Comparison of ENCODE assay signal across 8 mouse cellular contexts in the genomic region with DNA sequence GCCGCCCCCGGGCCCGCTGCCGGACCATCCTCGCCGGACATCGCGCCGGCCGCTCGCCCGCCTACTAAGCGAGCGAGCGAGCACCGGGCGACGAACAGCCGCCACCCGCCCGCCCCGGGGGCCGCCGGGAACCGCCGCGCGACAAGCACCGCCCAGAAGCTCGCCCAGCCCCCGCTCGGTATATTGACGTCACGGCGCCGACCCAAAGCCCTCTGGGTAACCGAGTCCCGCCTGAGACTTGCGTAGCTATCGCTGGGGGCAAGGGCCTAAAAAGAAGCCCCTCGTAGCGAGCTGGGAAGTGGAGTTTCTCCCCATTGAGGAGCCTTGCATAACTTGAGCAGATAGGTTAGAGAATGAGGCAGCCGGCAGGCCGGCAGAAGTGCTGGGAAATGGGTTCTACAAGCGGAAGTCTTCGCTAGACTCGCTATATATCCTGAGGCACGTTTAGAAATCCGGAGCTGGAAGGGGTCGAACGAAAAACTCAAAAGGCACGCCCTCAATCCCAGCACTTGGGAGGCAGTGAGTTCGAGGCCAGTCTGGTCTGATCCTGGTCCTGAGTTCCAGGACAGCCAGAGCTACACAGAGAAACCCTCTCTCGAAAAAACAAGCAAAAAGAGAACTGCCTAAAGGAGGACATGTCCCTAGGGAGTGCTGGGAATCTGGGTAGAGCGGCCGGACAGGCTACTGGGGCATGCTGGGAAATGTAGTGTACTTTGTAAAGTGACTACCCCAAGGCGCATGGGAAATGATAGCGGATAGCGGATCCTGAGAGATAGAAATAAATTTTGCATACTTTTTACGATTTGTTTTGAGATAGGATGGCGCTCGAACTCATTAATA. TPM values are rescaled to one million over a fixed set of nuclear protein-coding genes. Genes with fewer than 3 reads are reported as not detected.
DNase-seq lines count a peak whose midpoint lies in the region; ATAC-seq and TF ChIP-seq lines count a peak whose summit lies in the region.

A gene (minus strand): TSS at position 123 of the 840 bp plus-strand sequence.

- peak within 1 kb of the TSS; percentile 93 for H3K27ac ChIP-seq in forebrain, embryonic 10.5 days
- H3K27ac ChIP-seq in heart, embryonic 15.5 days: peak within 1 kb of the TSS; percentile 94
- H3K27ac ChIP-seq in liver, embryonic 14.5 days: peak within 1 kb of the TSS; percentile 86
- H3K27ac ChIP-seq in neural tube, embryonic 11.5 days (ENCODE audit: low read depth, low read length): peak within 1 kb of the TSS; percentile 79
- H3K27ac ChIP-seq in stomach, postnatal 0 days (replicated peaks): peak within 1 kb of the TSS; percentile 96

- WGBS in forebrain, embryonic 10.5 days: under 1% methylated on average over 62 of the region's 62 CpGs
- under 1% methylated on average over 52 of the region's 62 CpGs for WGBS in heart, embryonic 15.5 days
- under 1% methylated on average over 61 of the region's 62 CpGs for WGBS in liver, embryonic 14.5 days (ENCODE audit: insufficient replicate concordance)
- WGBS in neural tube, embryonic 11.5 days: under 1% methylated on average over 60 of the region's 62 CpGs
- under 1% methylated on average over 61 of the region's 62 CpGs for WGBS in stomach, postnatal 0 days

- H3K36me3 ChIP-seq in forebrain, embryonic 10.5 days (replicated peaks): peaks cover 15% of the 10 kb centered on the region
- H3K36me3 ChIP-seq in heart, embryonic 15.5 days: peaks cover 7% of the 10 kb centered on the region; the same call in 1 of the 2 replicates
- H3K36me3 ChIP-seq in liver, embryonic 14.5 days (replicated peaks; ENCODE audit: control insufficient read depth, insufficient read depth, low read depth): peaks cover 4% of the 10 kb centered on the region
- no peaks in the 10 kb centered on the region for H3K36me3 ChIP-seq in neural tube, embryonic 11.5 days (ENCODE audit: control insufficient read depth, insufficient read depth, low read length)
- H3K36me3 ChIP-seq in stomach, postnatal 0 days (ENCODE audit: control insufficient read depth, insufficient read depth, low read length): peaks cover under 1% of the 10 kb centered on the region; the same call in 1 of the 2 replicates

- no peak for TF ChIP-seq EP300 in liver, embryonic 14.5 days (IDR thresholded peaks at IDR 0.05; ENCODE audit: low read depth)
- no peak for TF ChIP-seq EP300 in stomach, postnatal 0 days (optimal IDR thresholded peaks at IDR 0.05)

- DNase-seq in CD4-positive, CD25-positive, alpha-beta regulatory T cell, adult 2 months (ENCODE audit: low read depth, low spot score): peak; percentile 94
- peak; percentile 84 for DNase-seq in c-Kit-negative CD71-positive TER-119-positive erythroid progenitor cells, embryonic 14.5 days (ENCODE audit: low read depth, low spot score)
- peak; percentile 93 for DNase-seq in forebrain, embryonic 10.5 days (ENCODE audit: extremely low spot score, low spot score)
- DNase-seq in kidney, postnatal 25 days: peak; percentile 96 to 97
- peak; percentile 82 to 85 (median 83) for DNase-seq in liver, embryonic 14.5 days (ENCODE audit: low read depth in 3 of 3, low spot score in 3 of 3)
- DNase-seq in neural tube, embryonic 11.5 days (ENCODE audit: low spot score): peak; percentile 92
- peak; percentile 96 for DNase-seq in stomach, postnatal 0 days (ENCODE audit: low spot score)

- H3K9me3 ChIP-seq in forebrain, embryonic 10.5 days: no peaks in the 10 kb centered on the region
- no peaks in the 10 kb centered on the region for H3K9me3 ChIP-seq in heart, embryonic 15.5 days (replicated peaks)
- no peaks in the 10 kb centered on the region for H3K9me3 ChIP-seq in liver, embryonic 14.5 days (ENCODE audit: control insufficient read depth, low read length)
- no peaks in the 10 kb centered on the region for H3K9me3 ChIP-seq in neural tube, embryonic 11.5 days (ENCODE audit: control insufficient read depth, low read length)
- H3K9me3 ChIP-seq in stomach, postnatal 0 days (ENCODE audit: control insufficient read depth, low read length): no peaks in the 10 kb centered on the region

- no peak for TF ChIP-seq CTCF in liver, embryonic 14.5 days (IDR thresholded peaks at IDR 0.05; ENCODE audit: low read depth)
- no peak for TF ChIP-seq CTCF in stomach, postnatal 0 days (IDR thresholded peaks at IDR 0.05; ENCODE audit: low read depth)

- H3K9ac ChIP-seq in heart, embryonic 15.5 days: peak within 1 kb of the TSS; percentile 95
- peak within 1 kb of the TSS; percentile 93 for H3K9ac ChIP-seq in liver, embryonic 14.5 days (replicated peaks)
- peak within 1 kb of the TSS; percentile 92 for H3K9ac ChIP-seq in neural tube, embryonic 11.5 days (ENCODE audit: low read length)
- peak within 1 kb of the TSS; percentile 98 for H3K9ac ChIP-seq in stomach, postnatal 0 days (ENCODE audit: low read length)

- H3K27me3 ChIP-seq in forebrain, embryonic 10.5 days (ENCODE audit: poor library complexity, severe bottlenecking): no peaks in the 10 kb centered on the region
- no peaks in the 10 kb centered on the region for H3K27me3 ChIP-seq in heart, embryonic 15.5 days
- no peaks in the 10 kb centered on the region for H3K27me3 ChIP-seq in liver, embryonic 14.5 days (ENCODE audit: control insufficient read depth, insufficient read depth, low read length)
- H3K27me3 ChIP-seq in neural tube, embryonic 11.5 days (ENCODE audit: control insufficient read depth, insufficient read depth, low read length): no peaks in the 10 kb centered on the region
- no peaks in the 10 kb centered on the region for H3K27me3 ChIP-seq in stomach, postnatal 0 days (ENCODE audit: control insufficient read depth, insufficient read depth, low read length)

- H3K4me1 ChIP-seq in forebrain, embryonic 10.5 days: peaks cover 43% of the 10 kb centered on the region
- H3K4me1 ChIP-seq in heart, embryonic 15.5 days (replicated peaks): peaks cover 47% of the 10 kb centered on the region
- peaks cover 23 to 36% of the 10 kb centered on the region in 2 experiments for H3K4me1 ChIP-seq in liver, embryonic 14.5 days (replicated peaks; ENCODE audit: control insufficient read depth in 2 of 2, insufficient read depth in 2 of 2, low read length in 1 of 2)
- peaks cover 28% of the 10 kb centered on the region for H3K4me1 ChIP-seq in neural tube, embryonic 11.5 days (ENCODE audit: control insufficient read depth, insufficient read depth, low read length)
- H3K4me1 ChIP-seq in stomach, postnatal 0 days (replicated peaks; ENCODE audit: control insufficient read depth, insufficient read depth): peaks cover 8% of the 10 kb centered on the region

- H3K4me3 ChIP-seq in forebrain, embryonic 10.5 days: peak within 1 kb of the TSS; percentile 94
- H3K4me3 ChIP-seq in heart, embryonic 15.5 days: peak within 1 kb of the TSS; percentile 85
- peak within 1 kb of the TSS; percentile 86 to 90 for H3K4me3 ChIP-seq in liver, embryonic 14.5 days (ENCODE audit: insufficient read depth in 1 of 2, low read depth in 2 of 2, low read length in 2 of 2)
- H3K4me3 ChIP-seq in neural tube, embryonic 11.5 days (ENCODE audit: low read depth, low read length): peak within 1 kb of the TSS; percentile 94
- peak within 1 kb of the TSS; percentile 87 for H3K4me3 ChIP-seq in stomach, postnatal 0 days (ENCODE audit: low read depth, low read length)

- peak; percentile 94 for ATAC-seq in heart, embryonic 15.5 days (replicated peaks; ENCODE audit: insufficient number of reproducible peaks, insufficient read depth, low FRiP score, low read depth)
- ATAC-seq in liver, embryonic 14.5 days (ENCODE audit: insufficient read depth): peak; percentile 93
- peak; percentile 87 for ATAC-seq in neural tube, embryonic 11.5 days (ENCODE audit: insufficient read depth, low FRiP score, low TSS enrichment)
- ATAC-seq in stomach, postnatal 0 days (ENCODE audit: low FRiP score, low TSS enrichment): peak; percentile 92

- peak within 1 kb of the TSS; percentile 80 for H3K4me2 ChIP-seq in heart, embryonic 15.5 days
- H3K4me2 ChIP-seq in liver, embryonic 14.5 days (ENCODE audit: low read depth): peak within 1 kb of the TSS; percentile 88
- H3K4me2 ChIP-seq in neural tube, embryonic 11.5 days (ENCODE audit: low read depth): peak within 1 kb of the TSS; percentile 65
- H3K4me2 ChIP-seq in stomach, postnatal 0 days (replicated peaks; ENCODE audit: low read depth): peak within 1 kb of the TSS; percentile 72

RNA-seq across cellular contexts. Expression of the gene that starts here (rescaled TPM):
- 34.2 and 34.8 TPM in 2 replicates for polyA plus RNA-seq in forebrain, embryonic 10.5 days (2016; fragmentation: Nextera tagmentation; extraction: Ambion mirVana)
- polyA plus RNA-seq in heart, embryonic 15.5 days (2015; fragmentation: Nextera tagmentation; extraction: Ambion mirVana): 32.5 and 43.7 TPM in 2 replicates
- 16.2 and 22.2 TPM in 2 replicates for polyA plus RNA-seq in liver, embryonic 14.5 days (2012; rRNA removed)
- 15.6 and 22.2 TPM in 2 replicates for polyA plus RNA-seq in liver, embryonic 14.5 days (2014; fragmentation: Nextera tagmentation; extraction: Ambion mirVana)
- polyA plus RNA-seq in neural tube, embryonic 11.5 days (2014; fragmentation: Nextera tagmentation; extraction: Ambion mirVana): 41.1 and 43.3 TPM in 2 replicates
- 39.5 and 44.4 TPM in 2 replicates for polyA plus RNA-seq in stomach, postnatal 0 days (2015; fragmentation: Nextera tagmentation; extraction: Ambion mirVana)

Comparison
In these comparisons a context has a peak if more than half of its experiments do, and no peak if none do; other contexts are left out.
1. Peak in every context shown above with its lines: DNase-seq, ATAC-seq, H3K4me3 ChIP-seq and H3K27ac ChIP-seq.